Mouse (Mus musculus): ENCODE measurements around the gene Rbm8a.
A peak's percentile ranks its signal among the peaks of the same experiment; 100 is the strongest.

The Rbm8a gene

DNA sequence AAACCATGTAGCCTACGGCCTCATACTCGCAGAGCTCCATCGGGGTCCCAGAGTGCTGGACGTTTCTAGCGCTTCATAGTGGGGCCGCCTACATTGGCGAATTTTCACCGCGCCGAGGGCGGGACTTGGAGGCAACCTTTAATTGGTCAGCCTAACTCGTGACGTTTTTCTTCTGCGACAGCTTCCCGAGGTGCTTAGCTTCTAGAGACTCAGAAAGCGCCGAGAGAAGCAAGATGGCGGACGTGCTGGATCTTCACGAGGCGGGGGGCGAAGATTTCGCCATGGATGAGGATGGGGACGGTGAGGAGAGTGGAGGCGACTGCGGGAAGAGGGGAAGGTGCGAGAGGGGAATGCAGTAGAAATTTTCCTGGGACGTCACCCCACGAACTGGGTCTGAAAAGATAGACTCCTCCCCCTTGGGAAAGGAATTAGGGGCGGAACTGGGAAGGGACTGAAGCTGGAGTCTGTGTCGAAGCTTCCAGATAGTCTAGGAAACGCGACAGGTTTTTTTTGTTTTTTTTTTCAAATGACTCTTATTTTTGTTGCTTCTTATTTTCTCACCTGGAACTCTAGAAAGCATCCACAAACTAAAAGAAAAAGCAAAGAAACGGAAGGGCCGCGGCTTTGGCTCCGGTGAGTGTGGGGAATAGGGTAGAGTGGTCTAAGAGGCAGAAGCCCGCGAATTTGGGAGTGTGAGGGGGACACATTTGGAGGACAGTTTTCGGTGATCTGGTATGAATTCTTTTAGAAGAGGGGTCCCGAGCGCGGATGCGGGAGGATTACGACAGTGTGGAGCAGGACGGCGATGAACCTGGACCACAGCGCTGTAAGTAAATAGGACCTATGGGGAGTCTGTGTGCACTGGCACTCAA is at the start of gene Rbm8a:
TSS of gene Rbm8a (plus strand) at position 205 of the 872 bp plus-strand sequence.
- DNase-seq = peak; percentile 95

DNA sequence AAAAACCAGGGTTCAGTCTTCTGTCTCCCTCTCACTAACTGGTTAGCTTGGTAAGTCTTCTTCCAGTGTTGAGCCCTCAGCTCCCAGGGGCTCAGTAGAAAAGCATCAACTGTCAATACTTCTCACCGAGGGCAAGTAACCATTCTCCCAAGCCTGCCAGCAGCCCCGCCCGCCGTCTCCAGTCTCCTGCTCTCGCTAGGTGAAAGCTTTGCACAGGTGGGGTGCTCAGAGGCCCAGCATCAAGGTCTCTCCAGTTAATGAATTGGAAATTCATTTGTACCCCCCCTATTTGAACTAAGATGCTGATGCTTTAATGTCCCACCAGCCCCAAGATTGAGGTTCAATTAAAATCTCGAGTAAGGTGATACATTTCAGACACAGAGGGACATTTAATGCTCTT is 48.6 kb upstream of the Rbm8a start:
- no peak for DNase-seq

DNA sequence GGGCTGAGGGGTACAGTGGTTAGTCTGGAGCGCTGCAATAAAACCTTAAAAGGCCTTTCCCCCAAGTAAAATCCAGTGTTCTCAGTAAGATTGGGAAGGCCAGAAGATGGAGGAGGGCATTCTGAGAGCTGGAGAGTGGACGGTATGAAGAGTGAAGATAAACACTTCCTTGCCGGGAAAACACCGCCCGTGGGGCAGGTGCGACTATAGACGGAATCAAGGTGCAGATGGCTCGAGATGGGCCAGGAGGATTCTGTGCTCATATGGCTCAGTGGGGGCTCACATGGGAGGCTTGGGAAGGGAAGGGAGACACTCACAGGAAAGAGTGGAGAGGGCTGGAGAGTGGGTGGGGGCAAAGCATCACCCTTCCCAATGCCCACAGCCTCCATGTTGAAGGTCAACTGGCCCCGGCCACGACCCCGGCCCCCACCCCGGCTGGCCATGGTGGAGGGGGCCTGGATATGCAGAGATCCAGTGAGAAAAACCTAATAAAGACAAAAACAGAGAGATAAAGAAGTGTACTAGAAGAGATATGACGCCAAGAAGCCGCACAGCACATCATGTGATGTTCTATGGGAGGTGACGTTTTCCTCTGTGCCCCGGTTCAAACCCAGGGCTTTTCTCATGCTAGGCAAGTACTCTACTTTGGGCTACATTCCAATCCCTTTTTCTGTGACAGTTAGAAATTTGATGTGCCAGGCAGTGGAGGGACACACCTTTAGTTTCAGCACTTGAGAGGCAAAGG is 47.8 kb upstream of the Rbm8a start:
- DNase-seq = no peak

DNA sequence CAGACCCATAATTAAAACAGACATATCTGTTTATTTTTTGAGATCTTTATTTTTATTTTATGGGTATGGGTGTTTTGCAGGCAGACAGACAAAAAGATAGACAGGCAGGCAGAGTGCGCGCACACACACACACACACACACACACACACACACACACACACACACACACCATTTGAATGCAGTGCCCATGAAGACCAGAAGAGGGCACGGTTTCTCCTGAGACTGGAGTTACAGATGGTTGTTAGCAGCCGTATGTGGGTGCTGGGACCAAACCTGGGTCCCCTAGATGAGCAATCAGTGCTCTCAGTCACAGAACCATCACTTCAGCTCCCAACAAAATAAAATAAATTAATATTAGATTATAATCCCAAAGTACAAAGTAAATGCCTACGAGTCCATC is 46.3 kb upstream of the Rbm8a start:
- no peak for DNase-seq

DNA sequence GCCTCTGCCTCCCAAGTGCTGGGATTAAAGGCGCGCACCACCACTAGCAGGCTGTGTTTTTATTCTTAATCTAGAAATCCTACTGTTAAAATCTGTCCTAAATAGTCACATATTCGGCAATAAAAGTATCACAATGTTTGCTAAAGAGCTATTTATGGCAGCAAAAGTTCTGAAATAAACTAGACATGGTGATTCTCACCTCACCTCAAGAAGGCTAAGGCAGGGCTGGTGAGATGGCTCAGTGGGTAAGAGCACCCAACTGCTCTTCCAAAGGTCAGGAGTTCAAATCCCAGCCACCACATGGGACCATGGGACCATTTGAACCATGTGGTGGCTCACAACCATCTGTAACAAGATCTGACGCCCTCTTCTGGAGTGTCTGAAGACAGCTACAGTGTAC is 39.1 kb upstream of the Rbm8a start:
- no peak for DNase-seq

DNA sequence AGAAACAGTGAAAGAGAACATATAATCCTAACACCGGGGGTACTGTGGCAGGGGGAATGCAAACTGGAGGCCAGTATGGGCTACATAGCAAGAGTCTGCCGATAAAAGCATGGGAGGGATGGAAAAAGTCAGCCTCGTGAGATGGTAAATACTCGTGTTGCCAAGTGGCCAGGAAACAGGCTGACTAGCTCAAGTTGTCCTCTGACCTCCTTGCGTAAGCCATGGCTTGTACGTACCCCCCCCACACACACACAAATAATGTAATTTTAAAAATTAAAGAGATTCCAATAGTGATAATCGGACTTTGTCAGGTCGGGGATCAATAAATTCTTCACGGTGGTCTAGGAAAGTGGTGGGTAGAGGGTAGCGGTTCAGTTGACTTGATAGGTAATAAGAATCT is 36.4 kb upstream of the Rbm8a start:
- DNase-seq = no peak

DNA sequence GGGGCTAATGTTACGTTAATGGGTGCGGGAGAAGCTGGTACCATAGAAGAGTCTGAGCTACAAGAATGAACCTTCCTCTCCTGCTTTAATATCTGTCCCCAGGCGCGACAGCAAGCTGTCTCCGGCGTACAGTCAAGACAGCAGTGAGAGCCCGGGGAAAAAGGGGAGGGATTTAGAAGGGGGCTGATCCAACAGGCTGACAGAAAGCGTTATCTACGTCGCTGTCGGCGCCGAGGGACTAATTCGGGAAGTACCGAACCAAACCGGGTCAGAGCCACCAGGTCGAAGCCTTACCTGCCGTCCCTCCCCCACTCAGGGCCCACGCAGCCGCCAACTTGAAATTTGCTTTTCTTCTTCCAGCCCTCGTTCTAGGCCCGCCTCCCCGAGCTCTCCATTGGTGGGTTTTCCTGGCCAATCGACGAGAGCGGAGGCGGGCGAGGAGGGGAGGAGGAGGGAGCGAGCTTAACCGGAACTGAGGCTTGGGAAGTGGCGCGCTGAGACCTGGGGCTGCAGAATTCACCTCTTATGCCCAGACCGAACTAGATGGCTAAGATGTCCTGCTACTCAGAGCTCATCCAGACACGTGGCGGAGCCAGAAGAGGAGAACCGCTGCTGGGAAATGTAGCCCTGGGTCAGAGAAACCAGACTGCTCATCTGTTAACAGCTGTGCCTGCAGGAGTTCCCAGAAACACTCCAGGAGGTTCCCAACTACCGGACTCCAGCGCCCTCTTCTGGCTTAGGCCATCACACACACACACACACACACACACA is 35.8 kb upstream of the Rbm8a start, which contains the start of gene Polr3gl:
TSS of gene Polr3gl (minus strand) at position 392 of the 771 bp plus-strand sequence.
- peak; percentile 94 for DNase-seq

DNA sequence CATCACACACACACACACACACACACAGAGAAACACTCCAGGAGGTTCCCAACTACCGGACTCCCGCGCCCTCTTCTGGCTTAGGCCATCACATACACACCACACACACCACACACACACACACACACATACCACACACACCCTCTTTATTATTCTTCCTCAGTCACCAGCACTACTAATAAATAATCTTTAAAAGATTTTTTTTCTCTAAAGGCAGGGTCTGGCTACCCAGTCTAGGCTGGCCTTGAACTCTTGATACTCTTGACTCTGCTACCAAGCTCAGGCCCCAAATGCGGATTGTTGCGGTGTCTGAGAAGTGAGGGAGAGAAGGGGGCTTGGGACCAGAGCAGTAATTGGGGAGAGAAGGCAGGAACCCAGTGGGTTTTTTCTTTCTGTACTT is 34.9 kb upstream of the Rbm8a start:
- no peak for DNase-seq

DNA sequence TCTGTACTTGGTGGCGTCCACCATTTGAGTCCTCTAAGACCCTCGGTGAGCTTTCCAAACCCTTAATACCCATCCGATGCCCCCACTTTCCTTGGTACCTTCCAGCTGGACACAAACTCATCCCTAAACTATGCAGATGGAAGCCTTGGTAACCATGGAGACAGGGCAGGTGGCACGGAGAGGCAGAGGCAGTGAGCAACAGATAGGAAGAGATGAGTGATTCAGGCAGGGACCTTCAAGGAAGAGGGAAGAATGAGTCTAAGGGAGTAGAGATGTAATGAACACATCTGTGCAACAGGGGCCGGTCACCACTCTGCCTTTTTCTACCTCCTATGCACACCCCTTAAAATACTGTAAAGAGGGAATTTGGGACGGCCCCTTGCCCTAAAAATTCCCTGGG is 34.1 kb upstream of the Rbm8a start:
- DNase-seq = no peak

DNA sequence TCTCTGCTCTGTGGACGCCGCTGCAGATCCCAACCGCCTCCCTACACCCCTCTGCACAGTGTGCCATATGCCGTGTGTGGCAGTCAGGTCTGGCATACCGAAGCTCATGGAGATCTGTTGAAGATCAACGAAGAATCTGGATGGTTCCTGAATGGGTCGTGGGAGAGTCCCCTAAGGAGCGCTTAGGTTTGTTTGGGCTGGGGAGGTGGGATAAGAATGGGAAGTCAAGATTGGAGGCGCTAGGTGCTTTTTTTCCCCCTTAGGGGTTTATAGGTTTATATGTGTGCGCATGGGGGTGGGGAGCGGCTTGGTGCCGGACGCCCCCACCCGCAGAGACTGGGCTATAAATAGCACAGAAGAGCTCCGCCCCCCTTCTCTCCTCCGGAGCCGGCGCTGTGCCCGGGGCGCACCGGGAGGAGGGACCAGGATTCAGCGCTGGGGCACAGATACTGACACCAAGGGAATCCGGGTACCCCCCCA is 33.5 kb upstream of the Rbm8a start, which contains the start of gene Ankrd34a:
TSS of gene Ankrd34a (plus strand) at position 409 of the 480 bp plus-strand sequence.
- DNase-seq = peak; percentile 79

DNA sequence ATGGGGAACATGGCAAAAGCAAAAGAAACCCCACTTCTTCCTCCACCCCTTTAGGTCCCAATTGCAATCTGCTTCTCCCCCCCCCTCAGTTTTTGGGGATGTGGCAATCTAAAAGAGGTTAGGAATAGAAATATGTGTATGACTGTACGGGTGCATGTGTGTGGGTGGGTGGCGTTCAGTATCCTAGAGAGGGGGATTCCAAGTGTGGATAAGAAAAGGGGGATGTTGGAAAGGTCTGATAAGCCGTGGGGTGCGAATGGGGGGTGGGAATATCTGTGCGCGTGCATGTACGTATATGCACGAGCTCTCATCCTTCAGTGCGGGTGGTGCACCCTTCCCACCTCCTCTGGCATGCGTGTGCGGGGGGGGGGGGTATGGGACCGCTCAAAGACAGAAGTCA is 32.9 kb upstream of the Rbm8a start:
- peak; percentile 50 for DNase-seq

DNA sequence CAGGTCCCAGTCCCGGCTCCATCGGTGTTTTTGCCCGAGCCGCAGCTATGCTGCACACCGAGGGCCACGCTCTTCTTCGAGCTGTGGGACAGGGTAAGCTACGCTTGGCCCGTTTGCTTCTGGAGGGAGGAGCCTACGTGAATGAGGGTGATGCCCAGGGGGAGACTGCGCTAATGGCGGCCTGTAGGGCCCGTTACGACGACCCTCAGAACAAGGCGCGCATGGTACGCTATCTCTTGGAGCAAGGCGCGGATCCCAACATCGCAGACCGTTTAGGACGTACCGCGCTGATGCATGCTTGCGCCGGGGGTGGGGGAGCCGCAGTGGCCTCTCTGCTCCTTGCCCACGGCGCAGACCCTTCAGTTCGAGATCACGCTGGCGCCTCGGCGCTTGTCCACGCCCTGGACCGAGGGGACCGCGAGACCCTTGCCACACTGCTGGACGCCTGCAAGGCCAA is 32.3 kb upstream of the Rbm8a start:
- peak; percentile 50 for DNase-seq

DNA sequence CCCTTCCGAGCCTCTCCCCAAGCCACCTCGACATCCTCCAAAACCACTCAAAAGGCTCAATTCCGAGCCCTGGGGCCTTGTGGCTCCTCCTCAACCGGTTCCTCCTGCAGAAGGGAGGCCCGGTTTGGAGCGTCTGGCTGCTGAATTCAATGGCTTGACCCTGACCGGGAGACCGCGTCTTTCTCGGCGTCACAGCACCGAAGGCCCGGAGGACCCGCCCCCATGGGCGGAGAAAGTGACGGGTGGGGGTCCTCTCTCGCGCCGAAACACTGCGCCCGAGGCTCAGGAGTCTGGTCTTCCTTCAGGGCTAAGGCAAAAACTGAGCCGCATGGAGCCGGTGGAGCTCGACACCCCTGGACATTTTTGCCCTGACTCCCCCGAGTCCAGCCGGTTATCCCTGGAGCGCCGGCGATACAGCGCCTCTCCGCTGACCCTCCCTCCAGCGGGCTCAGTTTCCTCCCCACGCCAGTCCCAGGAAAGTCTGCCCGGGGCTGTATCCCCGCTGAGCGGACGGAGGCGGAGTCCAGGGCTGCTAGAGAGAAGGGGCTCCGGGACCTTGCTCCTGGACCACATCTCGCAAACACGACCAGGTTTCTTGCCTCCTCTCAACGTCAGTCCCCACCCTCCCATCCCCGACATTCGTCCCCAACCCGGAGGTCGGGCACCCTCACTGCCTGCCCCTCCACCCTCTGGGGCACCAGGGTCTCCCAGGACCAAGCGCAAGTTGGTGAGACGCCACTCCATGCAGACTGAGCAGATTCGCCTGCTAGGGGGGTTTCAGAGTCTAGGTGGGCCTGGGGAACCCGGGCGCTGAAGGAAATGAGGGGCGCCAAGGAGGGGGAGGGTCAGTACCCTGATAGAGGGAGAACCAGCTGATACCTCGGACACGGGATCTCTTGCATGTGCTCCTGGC is 31.3 kb upstream of the Rbm8a start:
- DNase-seq = peak; percentile 67

DNA sequence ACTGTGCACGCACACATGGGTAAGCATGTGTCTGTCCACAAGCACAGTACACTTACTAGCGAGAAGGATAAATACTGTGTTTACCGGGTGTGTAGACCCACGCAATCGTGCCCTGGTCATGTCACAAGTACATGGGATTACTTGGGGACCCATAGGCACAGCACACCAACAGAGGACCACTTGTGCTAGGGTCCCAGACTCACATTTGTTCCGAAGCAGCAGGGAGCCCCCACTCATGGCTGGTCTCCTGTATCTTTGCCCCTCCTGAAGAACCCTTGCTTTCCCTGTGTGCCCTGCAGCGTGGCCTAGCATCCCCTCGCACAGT is 30.7 kb upstream of the Rbm8a start:
- DNase-seq = no peak

DNA sequence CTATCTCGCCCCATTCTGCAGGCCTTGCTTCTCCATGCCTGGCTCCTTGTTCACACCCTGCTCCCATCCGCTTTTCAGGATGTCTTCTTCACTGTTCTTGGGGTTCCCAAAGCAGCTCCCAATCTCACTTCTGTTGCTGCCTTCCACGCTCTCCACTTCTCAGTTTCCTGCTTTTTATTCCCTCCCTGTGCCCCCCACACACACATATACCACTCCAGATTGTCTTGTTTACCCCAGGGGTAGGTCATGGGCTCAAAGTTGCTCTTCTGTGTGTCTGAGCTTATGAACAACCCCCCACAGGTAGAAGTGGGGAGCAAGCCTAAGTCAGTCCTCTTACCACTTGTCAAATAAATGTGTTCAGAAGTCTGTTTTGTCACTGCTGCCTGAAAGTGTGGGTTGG is 30.3 kb upstream of the Rbm8a start:
- DNase-seq = no peak

DNA sequence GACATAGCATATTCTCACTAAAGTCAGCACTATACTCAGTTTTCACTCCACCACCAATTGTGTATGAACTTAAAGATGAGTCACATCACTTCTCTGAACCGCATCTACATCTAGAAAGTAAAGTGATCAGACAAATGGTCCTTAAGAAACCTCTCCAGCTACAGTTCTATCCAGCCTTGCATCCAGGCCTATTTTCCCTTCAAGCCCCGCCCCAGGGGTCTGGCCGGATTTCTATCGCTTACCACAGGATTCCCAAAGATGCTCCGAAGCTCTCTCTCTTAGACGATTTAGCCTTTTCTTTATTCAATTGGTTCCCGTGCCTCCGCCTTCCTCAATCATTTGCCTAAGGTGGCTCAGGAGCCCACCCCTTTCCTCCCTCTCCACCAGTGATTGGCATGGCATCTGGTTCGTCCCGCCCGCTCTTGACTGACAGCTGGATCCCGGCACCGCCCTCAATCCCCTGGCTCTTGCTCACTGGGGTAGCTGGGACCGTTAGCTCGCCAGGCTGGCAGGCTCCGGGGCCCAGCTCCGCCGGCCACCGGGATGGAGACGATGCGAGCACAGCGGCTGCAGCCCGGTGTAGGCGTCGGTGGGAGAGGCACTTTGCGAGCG is 29.0 kb upstream of the Rbm8a start, which contains the start of gene Lix1l:
TSS of gene Lix1l (plus strand) at position 511 of the 612 bp plus-strand sequence.
- peak; percentile 88 for DNase-seq

DNA sequence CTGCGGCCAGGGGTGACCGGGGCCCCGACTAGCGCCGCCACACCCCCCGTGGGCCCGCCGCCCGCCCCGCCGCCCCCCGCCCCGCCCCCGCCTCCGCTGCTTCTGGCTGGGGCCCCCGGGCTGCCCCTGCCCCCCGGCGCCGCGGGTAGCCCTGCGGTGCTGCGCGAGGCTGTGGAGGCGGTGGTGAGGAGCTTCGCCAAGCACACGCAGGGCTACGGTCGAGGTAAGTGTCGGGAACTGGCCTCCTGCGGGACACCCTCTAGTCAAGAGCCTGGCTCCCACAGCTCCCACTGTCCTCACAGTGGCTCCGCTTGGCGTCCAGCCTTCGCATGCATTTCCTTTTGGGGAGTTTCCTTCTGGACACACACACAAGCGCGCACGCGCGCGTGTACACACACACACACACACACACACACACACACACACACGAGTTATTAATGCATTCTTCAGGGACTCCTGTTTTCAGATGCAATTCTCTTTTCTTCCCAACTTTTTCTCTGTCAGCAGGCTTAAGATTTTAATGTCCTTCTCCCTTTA is 28.4 kb upstream of the Rbm8a start:
- peak; percentile 62 for DNase-seq

DNA sequence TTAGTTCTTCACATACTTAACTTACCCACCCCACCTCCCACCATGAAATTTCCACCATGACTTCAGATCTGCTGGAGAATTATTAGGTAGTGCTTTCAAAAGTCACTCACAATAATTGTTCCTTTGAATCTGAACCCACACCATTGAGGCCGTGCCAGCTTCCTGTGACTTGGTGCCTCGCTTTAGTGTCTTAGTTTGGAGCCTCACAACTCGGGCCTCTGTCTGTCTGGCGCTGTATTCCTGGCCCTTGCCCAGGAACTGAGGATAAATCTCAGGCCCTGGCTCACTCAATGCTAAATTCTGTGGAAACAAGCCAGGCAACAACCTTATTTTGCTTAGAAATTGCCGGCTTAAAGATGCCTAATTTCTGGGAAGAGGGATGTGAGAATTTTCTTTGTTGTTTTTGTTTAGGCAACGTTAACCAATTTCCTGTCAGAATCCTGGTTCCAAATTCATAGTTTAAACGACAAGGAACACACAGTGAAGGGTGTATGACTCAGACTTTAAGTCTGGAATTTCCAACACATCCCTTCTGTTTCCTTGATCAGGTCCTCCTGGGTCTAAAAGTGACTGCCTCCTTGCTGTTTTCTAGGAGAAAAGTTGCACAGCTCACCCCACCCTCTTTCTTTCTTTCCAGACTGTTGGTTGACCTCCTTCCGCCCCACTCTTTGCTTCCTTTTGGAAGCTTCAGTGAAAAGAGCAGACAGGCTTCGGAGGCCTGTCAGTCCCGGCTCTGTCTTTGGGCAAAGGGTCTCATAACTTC is 27.6 kb upstream of the Rbm8a start:
- DNase-seq = peak; percentile 13

DNA sequence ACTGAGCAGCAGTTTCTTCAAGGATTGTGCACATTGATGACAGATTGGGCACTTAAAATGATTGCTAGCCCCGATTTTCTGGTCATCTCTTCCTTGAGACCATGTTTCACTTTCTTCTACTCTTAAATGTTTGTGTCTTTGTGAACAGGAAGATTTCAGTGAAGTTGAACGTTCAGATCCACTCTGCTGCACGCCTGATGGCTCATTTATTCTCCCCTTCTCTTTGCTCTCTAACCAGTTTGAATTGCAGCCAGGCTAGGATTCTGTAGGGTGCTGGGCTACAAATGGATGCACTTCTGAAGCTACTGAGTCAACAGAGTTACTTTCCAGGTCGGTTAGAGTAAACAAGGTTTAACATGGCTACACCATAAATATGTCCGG is 27.0 kb upstream of the Rbm8a start:
- no peak for DNase-seq

DNA sequence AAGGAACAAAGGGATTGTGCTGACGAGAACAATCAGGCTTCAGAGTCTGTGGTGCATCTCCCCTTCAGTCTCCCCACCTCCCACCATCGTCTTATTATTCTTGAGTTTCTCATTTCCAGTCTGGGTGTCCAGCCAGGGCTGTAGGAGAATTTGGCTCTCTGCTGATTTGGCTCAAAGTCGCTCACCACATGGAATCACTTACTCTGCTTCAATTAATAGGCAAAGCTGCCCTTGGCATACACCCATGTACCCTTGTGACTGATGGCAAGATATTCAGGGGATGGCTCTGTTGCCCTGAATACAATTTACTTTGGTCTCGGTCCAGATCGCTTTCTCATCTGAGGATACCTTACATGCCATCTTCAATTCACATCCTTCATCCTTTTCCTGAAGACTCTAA is 26.4 kb upstream of the Rbm8a start:
- no peak for DNase-seq

Data from right cerebral cortex, postnatal 14 days (tissue).